Mouse (Mus musculus) ES-Bruce4 (cell line): ENCODE measurements around the gene Mlxip.

Experiments used
- CTCF ChIP-seq: IDR thresholded peaks from one replicate; pipeline ENCODE4 v1.8.1; 2011; ENCODE audit warnings: low read depth, low read length
- EP300 ChIP-seq: IDR thresholded peaks from 2 replicates; pipeline ENCODE4 v1.6.1; 2011; ENCODE audit warnings: low read depth, low read length; ENCODE audit not compliant: insufficient read depth
- POLR2A ChIP-seq: IDR thresholded peaks from one replicate; pipeline ENCODE4 v1.8.1; 2011; ENCODE audit warnings: low read length; ENCODE audit not compliant: insufficient read depth

- no peak for TF ChIP-seq CTCF
- no peak for TF ChIP-seq POLR2A
- no peak for TF ChIP-seq EP300
Observed at GRCm38 (mm10) chr5:123390536-123391441, 3.8 kb upstream of the Mlxip start.
